Mouse (Mus musculus): ENCODE results near the gene Smim14. TPM values are rescaled to one million over a fixed set of nuclear protein-coding genes. Genes with fewer than 3 reads are reported as not detected.

The Smim14 gene
- polyA plus RNA-seq, 1 experiment: 62.7 TPM

DNA sequence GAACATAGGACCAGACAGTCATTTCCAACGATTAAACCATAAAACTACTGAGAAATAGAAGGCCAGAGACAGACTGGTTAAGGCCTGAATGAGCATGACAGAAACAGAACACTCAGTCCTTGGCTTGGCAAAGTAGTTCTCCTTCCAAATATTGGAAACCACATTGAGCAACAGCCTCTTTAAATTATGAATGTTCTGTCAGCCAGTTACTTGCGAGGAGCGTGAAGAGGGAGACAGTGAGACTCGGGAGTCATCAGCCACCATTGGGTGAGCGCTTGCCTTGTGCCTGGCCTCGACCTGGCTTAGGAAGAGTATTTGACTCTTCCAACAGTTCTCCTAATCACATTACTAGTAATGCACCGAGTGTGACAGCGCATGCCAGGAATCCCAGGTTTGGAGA, 28.6 kb downstream of the Smim14 start:
- Histone ChIP-seq H3K4me3 (replicated peaks; ENCODE audit: control insufficient read depth, low read depth, low read length) (no peak overlapping the region), H3K27ac (ENCODE audit: control insufficient read depth, insufficient read depth, low read depth, low read length, poor library complexity) (no peak overlapping the region), H3K4me1 (ENCODE audit: control insufficient read depth, insufficient read depth, low read length) (no peaks in the 10 kb centered on the region; the same call in 1 of the 2 replicates)
- WGBS: 70% methylated on average over 8 of the region's 8 CpGs
- TF ChIP-seq CTCF (IDR thresholded peaks at IDR 0.05; ENCODE audit: control insufficient read depth, insufficient read depth, low read length) (no peak), POLR2A (IDR thresholded peaks at IDR 0.05; ENCODE audit: borderline replicate concordance, control insufficient read depth, low read depth, low read length) (no peak)

DNA sequence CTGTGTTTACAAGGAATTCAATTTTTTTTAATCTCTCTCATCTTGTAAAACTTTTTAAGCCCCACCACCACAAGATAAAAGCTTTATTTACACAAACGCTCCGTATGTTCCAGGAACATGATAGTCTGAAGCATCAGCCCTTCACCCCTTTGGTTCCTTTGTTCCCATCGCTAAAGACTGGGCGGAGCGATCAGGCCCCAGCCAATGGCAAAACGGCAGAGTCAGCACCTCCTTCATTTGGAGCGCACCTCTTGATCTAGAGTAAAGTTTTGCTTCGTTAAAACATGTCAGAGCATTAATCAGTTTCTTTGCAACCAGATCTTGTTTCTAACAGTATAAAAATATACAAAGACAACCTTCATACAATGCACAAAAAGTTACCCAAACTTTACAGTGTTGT, 31.2 kb downstream of the Smim14 start:
- TF ChIP-seq CTCF (IDR thresholded peaks at IDR 0.05; ENCODE audit: control insufficient read depth, insufficient read depth, low read length) (no peak), POLR2A (IDR thresholded peaks at IDR 0.05; ENCODE audit: borderline replicate concordance, control insufficient read depth, low read depth, low read length) (no peak)
- no peak overlapping the region for H3K27ac ChIP-seq (ENCODE audit: control insufficient read depth, insufficient read depth, low read depth, low read length, poor library complexity)
- H3K4me3 ChIP-seq (replicated peaks; ENCODE audit: control insufficient read depth, low read depth, low read length): no peak overlapping the region
- H3K4me1 ChIP-seq (ENCODE audit: control insufficient read depth, insufficient read depth, low read length): no peaks in the 10 kb centered on the region; the same call in 1 of the 2 replicates
- WGBS: 34% methylated on average over 8 of the region's 8 CpGs

DNA sequence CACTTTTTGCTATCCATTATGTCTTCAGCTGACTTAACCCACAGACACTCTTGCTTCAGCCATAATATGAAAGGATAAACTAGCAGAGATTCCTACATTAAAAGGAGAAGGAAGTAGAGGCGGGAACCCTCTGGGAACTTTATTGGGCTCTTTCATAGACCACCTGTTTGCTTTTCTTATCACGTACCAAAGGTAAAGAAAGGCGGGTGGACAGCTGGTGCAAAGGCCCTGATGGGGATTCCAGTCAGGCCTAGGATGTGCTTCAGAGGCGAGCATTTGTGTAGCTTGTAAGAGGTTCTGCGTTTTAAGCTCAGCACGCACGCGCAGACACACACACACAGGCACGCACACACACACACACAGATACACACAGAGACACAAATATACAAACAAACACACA, 35.6 kb downstream of the Smim14 start:
- no peaks in the 10 kb centered on the region for H3K4me1 ChIP-seq (ENCODE audit: control insufficient read depth, insufficient read depth, low read length)
- TF ChIP-seq POLR2A (IDR thresholded peaks at IDR 0.05; ENCODE audit: borderline replicate concordance, control insufficient read depth, low read depth, low read length) (no peak), CTCF (IDR thresholded peaks at IDR 0.05; ENCODE audit: control insufficient read depth, insufficient read depth, low read length) (no peak)
- WGBS: 88% methylated on average over 9 of the region's 9 CpGs
- H3K27ac ChIP-seq (ENCODE audit: control insufficient read depth, insufficient read depth, low read depth, low read length, poor library complexity): no peak overlapping the region
- H3K4me3 ChIP-seq (replicated peaks; ENCODE audit: control insufficient read depth, low read depth, low read length): no peak overlapping the region

DNA sequence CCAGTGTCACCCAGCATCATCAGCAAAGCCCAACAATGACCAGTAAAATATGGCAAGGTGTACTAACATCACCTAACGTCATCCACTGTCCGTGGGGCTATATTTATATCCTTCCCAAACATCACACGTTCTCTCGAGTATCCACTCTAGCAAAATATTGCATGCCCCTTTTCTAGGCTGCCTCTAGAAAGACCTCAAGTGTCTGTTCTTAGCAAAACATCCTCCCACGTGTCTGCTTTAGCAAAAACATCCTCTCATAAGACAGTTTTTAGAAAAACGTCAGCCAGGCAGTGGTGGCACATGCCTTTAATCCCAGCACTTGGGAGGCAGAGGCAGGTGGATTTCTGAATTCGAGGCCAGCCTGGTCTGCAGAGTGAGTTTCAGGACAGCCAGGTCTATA, 36.8 kb downstream of the Smim14 start:
- Histone ChIP-seq H3K4me3 (replicated peaks; ENCODE audit: control insufficient read depth, low read depth, low read length) (no peak overlapping the region), H3K4me1 (ENCODE audit: control insufficient read depth, insufficient read depth, low read length) (no peaks in the 10 kb centered on the region), H3K27ac (ENCODE audit: control insufficient read depth, insufficient read depth, low read depth, low read length, poor library complexity) (no peak overlapping the region)
- WGBS: 74% methylated on average over 7 of the region's 7 CpGs
- no peak for TF ChIP-seq CTCF (IDR thresholded peaks at IDR 0.05; ENCODE audit: control insufficient read depth, insufficient read depth, low read length)
- TF ChIP-seq POLR2A (IDR thresholded peaks at IDR 0.05; ENCODE audit: borderline replicate concordance, control insufficient read depth, low read depth, low read length): no peak

DNA sequence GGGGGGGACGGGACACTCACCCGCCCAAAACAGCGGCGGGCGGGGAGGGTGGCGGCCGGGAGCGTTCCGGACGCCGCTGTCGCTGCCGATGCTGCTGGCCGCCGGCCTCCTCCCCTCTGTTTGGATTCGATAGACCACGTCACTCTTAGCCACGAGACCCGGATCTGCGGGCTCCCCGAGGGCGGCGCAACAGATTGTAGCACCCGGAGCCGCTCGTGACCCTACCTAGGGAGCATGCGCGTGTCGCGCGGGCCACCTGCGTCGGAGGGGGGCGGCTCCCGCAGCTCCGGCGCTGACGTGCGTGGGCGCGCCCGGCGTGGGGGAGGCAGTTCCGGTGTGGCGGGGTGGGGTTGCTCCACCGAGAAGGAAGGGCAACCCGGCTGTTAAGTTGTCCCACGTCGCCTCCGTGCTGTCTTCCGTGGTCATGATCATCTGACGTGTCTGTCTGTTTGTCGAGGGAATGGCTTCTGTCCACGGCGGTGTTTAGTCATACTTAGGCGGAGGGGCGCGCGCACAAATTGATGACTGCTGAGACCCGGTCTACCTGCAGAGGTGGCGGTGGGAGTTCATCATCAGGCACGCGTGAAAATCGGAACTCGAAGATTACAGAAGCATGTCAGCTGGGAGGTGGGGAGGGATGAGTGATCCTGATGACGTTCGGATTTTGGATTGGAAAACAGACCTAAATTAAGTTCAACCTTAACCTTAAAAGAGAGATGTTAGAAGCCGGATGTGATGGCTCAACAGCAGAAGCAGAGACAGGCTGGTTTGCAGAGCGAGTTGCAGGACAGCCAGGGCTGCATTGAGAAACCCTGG, 44.1 kb downstream of the Smim14 start, which contains the start of gene Gm43552:
TSS of gene Gm43552 (minus strand) at position 118 of the 816 bp plus-strand sequence.
- Histone ChIP-seq H3K27ac (ENCODE audit: control insufficient read depth, insufficient read depth, low read depth, low read length, poor library complexity) (peak within 1 kb of the TSS; percentile 91), H3K4me3 (replicated peaks; ENCODE audit: control insufficient read depth, low read depth, low read length) (peak within 1 kb of the TSS; percentile 94), H3K4me1 (ENCODE audit: control insufficient read depth, insufficient read depth, low read length) (peaks cover 1% of the 10 kb centered on the region; the same call in 1 of the 2 replicates)
- peak; percentile 83 for TF ChIP-seq POLR2A (IDR thresholded peaks at IDR 0.05; ENCODE audit: borderline replicate concordance, control insufficient read depth, low read depth, low read length)
- TF ChIP-seq CTCF (IDR thresholded peaks at IDR 0.05; ENCODE audit: control insufficient read depth, insufficient read depth, low read length): peak; percentile 2; the same call in 1 of the 2 replicates
- whole genome bisulfite sequencing: under 1% methylated on average over 68 of the region's 69 CpGs

DNA sequence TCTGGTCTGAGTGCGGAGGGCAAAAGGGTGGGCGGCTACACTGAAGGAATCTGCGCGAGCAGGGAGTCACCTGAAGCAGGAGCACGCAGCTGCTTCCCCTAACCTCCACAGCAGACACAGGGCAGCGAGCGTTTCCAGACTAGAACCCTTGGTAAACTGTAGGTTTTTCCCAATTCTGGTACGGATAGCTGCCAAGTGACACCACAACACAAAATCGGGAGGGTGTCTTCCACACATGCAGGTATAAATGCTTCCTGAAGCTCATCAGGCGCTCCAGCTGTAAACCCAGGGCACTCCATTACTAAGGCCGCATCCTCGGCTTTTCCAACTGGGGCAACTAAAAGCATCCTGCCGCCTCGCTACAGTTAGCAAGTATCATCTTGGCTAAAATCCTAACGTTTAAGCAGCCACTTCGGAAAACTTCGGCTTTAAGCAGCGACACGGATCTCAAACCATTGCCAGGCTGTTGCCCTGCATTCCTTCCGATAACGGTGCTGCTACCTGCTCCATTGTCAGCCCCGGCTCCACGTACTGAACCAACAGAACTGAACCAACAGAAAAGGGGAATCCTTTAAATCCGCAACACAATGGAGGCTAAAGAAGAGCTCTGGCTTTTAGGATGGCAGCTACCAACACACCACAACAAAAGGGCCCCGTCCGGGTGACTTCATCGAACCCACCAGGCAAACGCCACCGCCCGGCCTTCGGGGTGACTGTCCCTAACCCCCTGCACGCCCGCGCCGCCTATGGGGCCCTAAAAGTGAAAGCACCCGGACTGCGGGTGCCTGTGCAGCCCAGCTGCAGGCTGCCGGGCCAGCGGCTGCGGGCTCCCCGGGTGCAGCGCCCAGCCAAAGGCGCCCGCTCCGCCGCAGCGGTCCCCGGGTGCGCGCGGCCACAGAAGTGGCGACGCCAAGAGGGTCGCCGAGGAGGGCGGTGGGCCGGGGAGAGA, 44.9 kb downstream of the Smim14 start:
- TF ChIP-seq CTCF (IDR thresholded peaks at IDR 0.05; ENCODE audit: control insufficient read depth, insufficient read depth, low read length) (no peak), POLR2A (IDR thresholded peaks at IDR 0.05; ENCODE audit: borderline replicate concordance, control insufficient read depth, low read depth, low read length) (no peak)
- H3K4me1 ChIP-seq (ENCODE audit: control insufficient read depth, insufficient read depth, low read length): peaks cover 1% of the 10 kb centered on the region; the same call in 1 of the 2 replicates
- under 1% methylated on average over 57 of the region's 57 CpGs for WGBS
- H3K4me3 ChIP-seq (replicated peaks; ENCODE audit: control insufficient read depth, low read depth, low read length): peak overlapping the region; percentile 94
- H3K27ac ChIP-seq (ENCODE audit: control insufficient read depth, insufficient read depth, low read depth, low read length, poor library complexity): peak overlapping the region; percentile 91

DNA sequence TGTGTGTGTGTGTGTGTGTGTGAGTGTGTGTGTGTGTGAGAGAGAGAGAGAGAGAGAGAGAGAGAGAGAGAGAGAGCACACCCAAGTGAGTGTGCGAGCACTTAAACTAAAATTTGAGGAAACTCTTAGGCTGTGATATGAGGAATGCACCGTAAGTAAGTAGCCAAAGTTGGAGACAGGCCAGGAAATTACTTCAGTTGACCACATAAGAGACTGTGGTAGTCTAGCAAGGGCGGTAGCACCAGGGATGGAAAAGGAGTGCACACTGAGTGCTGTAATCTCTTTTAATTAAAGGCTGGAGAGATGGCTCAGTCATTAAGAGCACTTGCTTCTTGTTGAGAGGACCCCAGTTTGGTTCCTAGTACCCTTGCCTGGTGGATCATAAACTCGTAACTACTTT, 47.2 kb downstream of the Smim14 start:
- TF ChIP-seq POLR2A (IDR thresholded peaks at IDR 0.05; ENCODE audit: borderline replicate concordance, control insufficient read depth, low read depth, low read length) (no peak), CTCF (IDR thresholded peaks at IDR 0.05; ENCODE audit: control insufficient read depth, insufficient read depth, low read length) (no peak)
- 16% methylated on average over 4 of the region's 4 CpGs for WGBS
- Histone ChIP-seq H3K4me3 (replicated peaks; ENCODE audit: control insufficient read depth, low read depth, low read length) (no peak overlapping the region), H3K27ac (ENCODE audit: control insufficient read depth, insufficient read depth, low read depth, low read length, poor library complexity) (peak overlapping the region; percentile 54), H3K4me1 (ENCODE audit: control insufficient read depth, insufficient read depth, low read length) (peaks cover 5% of the 10 kb centered on the region)

DNA sequence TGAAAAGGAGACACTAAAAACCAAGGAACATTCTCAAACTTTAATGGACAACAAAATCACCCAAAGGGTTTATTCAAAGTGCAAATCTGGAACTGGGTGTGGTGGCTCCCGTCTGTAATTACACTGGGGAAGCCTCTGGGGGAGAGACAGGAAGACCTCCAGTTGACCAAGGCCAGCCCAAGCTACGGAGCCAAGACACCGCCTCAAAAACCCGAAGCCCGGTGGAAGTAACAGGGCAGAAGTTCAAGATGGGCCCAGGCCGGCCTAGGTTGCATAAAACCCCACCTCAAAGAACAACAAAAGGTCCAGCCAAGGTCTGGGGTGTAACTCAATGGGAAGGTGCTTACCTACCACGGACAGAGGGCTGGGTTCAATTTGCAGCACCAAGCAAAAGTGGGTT, 48.3 kb downstream of the Smim14 start:
- no peak for TF ChIP-seq CTCF (IDR thresholded peaks at IDR 0.05; ENCODE audit: control insufficient read depth, insufficient read depth, low read length)
- no peak for TF ChIP-seq POLR2A (IDR thresholded peaks at IDR 0.05; ENCODE audit: borderline replicate concordance, control insufficient read depth, low read depth, low read length)
- 33% methylated on average over 7 of the region's 7 CpGs for WGBS
- H3K4me3 ChIP-seq (replicated peaks; ENCODE audit: control insufficient read depth, low read depth, low read length): peak overlapping the region; percentile 25
- peak overlapping the region; percentile 44 for H3K27ac ChIP-seq (ENCODE audit: control insufficient read depth, insufficient read depth, low read depth, low read length, poor library complexity)
- peaks cover 8% of the 10 kb centered on the region for H3K4me1 ChIP-seq (ENCODE audit: control insufficient read depth, insufficient read depth, low read length)
